Mouse (Mus musculus): ENCODE measurements around the gene Phlda2. TPM values are rescaled to one million over a fixed set of nuclear protein-coding genes. Genes with fewer than 3 reads are reported as not detected.
"Not testable (repeated sequence)": the region's sequence is repeated elsewhere in the genome, so short reads cannot be mapped to it uniquely, and the experiment has no call there.

The Phlda2 gene
- 9.2 and 15.3 TPM in 2 replicates for polyA plus RNA-seq (2014; fragmentation: Nextera tagmentation; extraction: Ambion mirVana)

GRCm38 (mm10) chr7:143502418-143503200, at the start of gene Phlda2:
Gene Phlda2 (minus strand): TSS chr7:143503150.
- ATAC-seq (replicated peaks; ENCODE audit: low FRiP score, low TSS enrichment, low read depth) (peak; percentile 44; the same call in 1 of the 2 replicates), DNase-seq (ENCODE audit: low spot score) (peak; percentile 75)
- Histone ChIP-seq H3K4me1 (replicated peaks; ENCODE audit: control insufficient read depth, insufficient read depth, low read length) (peaks cover 5% of the 10 kb centered on the region), H3K27me3 (replicated peaks; ENCODE audit: control insufficient read depth, insufficient read depth, low read length) (peaks cover 46% of the 10 kb centered on the region), H3K4me2 (ENCODE audit: low read length) (peak within 1 kb of the TSS; percentile 80), H3K9me3 (ENCODE audit: control insufficient read depth, low read length) (no peaks in the 10 kb centered on the region), H3K9ac (ENCODE audit: low read length) (peak within 1 kb of the TSS; percentile 27), H3K4me3 (ENCODE audit: low read depth, low read length) (peak within 1 kb of the TSS; percentile 40), H3K36me3 (ENCODE audit: control insufficient read depth, insufficient read depth, low read length) (no peaks in the 10 kb centered on the region), H3K27ac (ENCODE audit: low read depth) (no peak within 1 kb of the TSS)
- WGBS: 3% methylated on average over 49 of the region's 51 CpGs

GRCm38 (mm10) chr7:143549588-143550220, 46.8 kb upstream of the Phlda2 start:
- Histone ChIP-seq H3K4me2 (ENCODE audit: low read length) (peak overlapping the region; percentile 80), H3K27ac (ENCODE audit: low read depth) (peak overlapping the region; percentile 90; the same call in 1 of the 2 replicates), H3K4me1 (replicated peaks; ENCODE audit: control insufficient read depth, insufficient read depth, low read length) (peaks cover 25% of the 10 kb centered on the region), H3K4me3 (ENCODE audit: low read depth, low read length) (peak overlapping the region; percentile 95), H3K36me3 (ENCODE audit: control insufficient read depth, insufficient read depth, low read length) (0 out of 2 replicates have a peak, but pooled peaks cover 6% of the 10 kb centered on the region), H3K27me3 (replicated peaks; ENCODE audit: control insufficient read depth, insufficient read depth, low read length) (no peaks in the 10 kb centered on the region), H3K9ac (ENCODE audit: low read length) (peak overlapping the region; percentile 68), H3K9me3 (ENCODE audit: control insufficient read depth, low read length) (no peaks in the 10 kb centered on the region)
- WGBS: 26% methylated on average over 2 of the region's 2 CpGs
- peak; percentile 28 for ATAC-seq (replicated peaks; ENCODE audit: low FRiP score, low TSS enrichment, low read depth)
- no peak for DNase-seq (ENCODE audit: low spot score)

- Histone ChIP-seq H3K27ac (ENCODE audit: low read depth) (peak within 1 kb of the TSS; percentile 90), H3K9me3 (ENCODE audit: control insufficient read depth, low read length) (no peaks in the 10 kb centered on the region), H3K4me3 (ENCODE audit: low read depth, low read length) (peak within 1 kb of the TSS; percentile 95), H3K36me3 (ENCODE audit: control insufficient read depth, insufficient read depth, low read length) (0 out of 2 replicates have a peak, but pooled peaks cover 5% of the 10 kb centered on the region), H3K4me2 (ENCODE audit: low read length) (peak within 1 kb of the TSS; percentile 84), H3K9ac (ENCODE audit: low read length) (peak within 1 kb of the TSS; percentile 93), H3K27me3 (replicated peaks; ENCODE audit: control insufficient read depth, insufficient read depth, low read length) (no peaks in the 10 kb centered on the region), H3K4me1 (replicated peaks; ENCODE audit: control insufficient read depth, insufficient read depth, low read length) (peaks cover 25% of the 10 kb centered on the region)
- DNase-seq (ENCODE audit: low spot score): peak; percentile 100
- ATAC-seq (replicated peaks; ENCODE audit: low FRiP score, low TSS enrichment, low read depth): peak; percentile 98
- WGBS: 0% methylated on average over 41 of the region's 43 CpGs
These were observed 46.1 kb upstream of the Phlda2 start, which contains the start of gene Nap1l4 for GRCm38 (mm10) chr7:143548976-143549457. Gene Nap1l4 (minus strand): TSS chr7:143549106.

GRCm38 (mm10) chr7:143548231-143548961, 45.4 kb upstream of the Phlda2 start:
- under 1% methylated on average over 59 of the region's 63 CpGs for WGBS
- H3K9me3 ChIP-seq (ENCODE audit: control insufficient read depth, low read length): no peaks in the 10 kb centered on the region
- H3K36me3 ChIP-seq (ENCODE audit: control insufficient read depth, insufficient read depth, low read length): 0 out of 2 replicates have a peak, but pooled peaks cover 5% of the 10 kb centered on the region
- H3K27me3 ChIP-seq (replicated peaks; ENCODE audit: control insufficient read depth, insufficient read depth, low read length): no peaks in the 10 kb centered on the region
- H3K9ac ChIP-seq (ENCODE audit: low read length): peak overlapping the region; percentile 93
- H3K4me1 ChIP-seq (replicated peaks; ENCODE audit: control insufficient read depth, insufficient read depth, low read length): peaks cover 25% of the 10 kb centered on the region
- DNase-seq (ENCODE audit: low spot score): no peak
- H3K27ac ChIP-seq (ENCODE audit: low read depth): peak overlapping the region; percentile 90
- peak; percentile 78 for ATAC-seq (replicated peaks; ENCODE audit: low FRiP score, low TSS enrichment, low read depth)
- H3K4me3 ChIP-seq (ENCODE audit: low read depth, low read length): peak overlapping the region; percentile 95
- peak overlapping the region; percentile 84 for H3K4me2 ChIP-seq (ENCODE audit: low read length)

GRCm38 (mm10) chr7:143546554-143546953, 43.6 kb upstream of the Phlda2 start:
- H3K9me3 ChIP-seq (ENCODE audit: control insufficient read depth, low read length): no peaks in the 10 kb centered on the region
- no peaks in the 10 kb centered on the region for H3K27me3 ChIP-seq (replicated peaks; ENCODE audit: control insufficient read depth, insufficient read depth, low read length)
- 0 out of 2 replicates have a peak, but pooled peaks cover 5% of the 10 kb centered on the region for H3K36me3 ChIP-seq (ENCODE audit: control insufficient read depth, insufficient read depth, low read length)
- 50% methylated on average over 2 of the region's 2 CpGs for WGBS
- H3K4me2 ChIP-seq (ENCODE audit: low read length): peak overlapping the region; percentile 28
- peaks cover 25% of the 10 kb centered on the region for H3K4me1 ChIP-seq (replicated peaks; ENCODE audit: control insufficient read depth, insufficient read depth, low read length)
- DNase-seq (ENCODE audit: low spot score): no peak
- H3K27ac ChIP-seq (ENCODE audit: low read depth): no peak overlapping the region
- no peak for ATAC-seq (replicated peaks; ENCODE audit: low FRiP score, low TSS enrichment, low read depth)
- H3K4me3 ChIP-seq (ENCODE audit: low read depth, low read length): no peak overlapping the region; the same call in 1 of the 2 replicates
- no peak overlapping the region for H3K9ac ChIP-seq (ENCODE audit: low read length)

GRCm38 (mm10) chr7:143544368-143544767, 41.4 kb upstream of the Phlda2 start:
- WGBS: 92% methylated on average over 2 of the region's 2 CpGs
- peaks cover 20% of the 10 kb centered on the region for H3K4me1 ChIP-seq (replicated peaks; ENCODE audit: control insufficient read depth, insufficient read depth, low read length)
- ATAC-seq (replicated peaks; ENCODE audit: low FRiP score, low TSS enrichment, low read depth) (no peak), DNase-seq (ENCODE audit: low spot score) (peak; percentile 62)
- H3K9me3 ChIP-seq (ENCODE audit: control insufficient read depth, low read length): no peaks in the 10 kb centered on the region
- no peak overlapping the region for H3K9ac ChIP-seq (ENCODE audit: low read length)
- no peak overlapping the region for H3K27ac ChIP-seq (ENCODE audit: low read depth)
- H3K4me3 ChIP-seq (ENCODE audit: low read depth, low read length): no peak overlapping the region
- H3K36me3 ChIP-seq (ENCODE audit: control insufficient read depth, insufficient read depth, low read length): peaks cover 21% of the 10 kb centered on the region
- H3K4me2 ChIP-seq (ENCODE audit: low read length): no peak overlapping the region
- no peaks in the 10 kb centered on the region for H3K27me3 ChIP-seq (replicated peaks; ENCODE audit: control insufficient read depth, insufficient read depth, low read length)

GRCm38 (mm10) chr7:143538671-143539070, 35.7 kb upstream of the Phlda2 start:
- ATAC-seq (replicated peaks; ENCODE audit: low FRiP score, low TSS enrichment, low read depth) (no peak), DNase-seq (ENCODE audit: low spot score) (no peak)
- H3K27ac ChIP-seq (ENCODE audit: low read depth): no peak overlapping the region
- WGBS: 86% methylated on average over 1 of the region's 1 CpGs
- no peak overlapping the region for H3K9ac ChIP-seq (ENCODE audit: low read length)
- no peak overlapping the region for H3K4me2 ChIP-seq (ENCODE audit: low read length)
- H3K9me3 ChIP-seq (ENCODE audit: control insufficient read depth, low read length): no peaks in the 10 kb centered on the region
- H3K27me3 ChIP-seq (replicated peaks; ENCODE audit: control insufficient read depth, insufficient read depth, low read length): no peaks in the 10 kb centered on the region
- no peak overlapping the region for H3K4me3 ChIP-seq (ENCODE audit: low read depth, low read length)
- H3K4me1 ChIP-seq (replicated peaks; ENCODE audit: control insufficient read depth, insufficient read depth, low read length): no peaks in the 10 kb centered on the region
- H3K36me3 ChIP-seq (ENCODE audit: control insufficient read depth, insufficient read depth, low read length): peaks cover 73% of the 10 kb centered on the region

- H3K27me3 ChIP-seq (replicated peaks; ENCODE audit: control insufficient read depth, insufficient read depth, low read length); H3K4me3 ChIP-seq (ENCODE audit: low read depth, low read length); H3K9me3 ChIP-seq (ENCODE audit: control insufficient read depth, low read length); H3K9ac ChIP-seq (ENCODE audit: low read length); DNase-seq (ENCODE audit: low spot score); ATAC-seq (replicated peaks; ENCODE audit: low FRiP score, low TSS enrichment, low read depth); H3K4me1 ChIP-seq (replicated peaks; ENCODE audit: control insufficient read depth, insufficient read depth, low read length); H3K27ac ChIP-seq (ENCODE audit: low read depth); H3K4me2 ChIP-seq (ENCODE audit: low read length): not testable (repeated sequence)
- H3K36me3 ChIP-seq (ENCODE audit: control insufficient read depth, insufficient read depth, low read length): peaks cover 77% of the 10 kb centered on the region
- 91% methylated on average over 6 of the region's 6 CpGs for WGBS
These were observed 35.3 kb upstream of the Phlda2 start for GRCm38 (mm10) chr7:143538229-143538628.
